Mouse (Mus musculus): ENCODE results near the gene Peak1. TPM values are rescaled to one million over a fixed set of nuclear protein-coding genes. Genes with fewer than 3 reads are reported as not detected.

The Peak1 gene
- polyA plus RNA-seq, 1 experiment = 8.2 TPM

DNA sequence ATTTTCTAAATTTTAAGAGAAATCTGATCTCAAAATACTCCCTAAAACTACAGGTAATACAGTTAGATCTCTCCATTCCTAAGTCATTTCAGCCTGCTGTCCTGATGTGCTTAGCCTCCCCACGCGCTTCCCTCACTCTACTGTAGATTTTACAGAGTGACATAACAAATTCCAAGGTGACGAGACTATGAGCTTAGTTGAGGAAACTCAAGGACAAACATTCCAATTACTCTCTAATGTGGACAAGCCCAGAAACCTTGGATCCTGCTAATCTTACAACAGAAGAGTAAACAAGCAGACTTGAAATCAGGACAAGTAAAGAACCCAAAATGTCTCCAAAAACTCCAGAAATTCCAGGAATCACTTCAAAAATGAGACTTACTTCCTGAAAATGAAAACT, 58.6 kb downstream of the Peak1 start:
- H3K4me3 ChIP-seq (ENCODE audit: extremely low read depth, insufficient read depth, insufficient read length) = no peak overlapping the region
- no peak for DNase-seq (ENCODE audit: low read depth in 1 of 2, low spot score in 2 of 2)
- H3K36me3 ChIP-seq (ENCODE audit: control insufficient read depth, insufficient read depth, low read length) = no peaks in the 10 kb centered on the region
- TF ChIP-seq CTCF (IDR thresholded peaks at IDR 0.05; ENCODE audit: extremely low read depth, insufficient read depth, insufficient read length, insufficient replicate concordance) (no peak), POLR2A (IDR thresholded peaks at IDR 0.05; ENCODE audit: low read depth, low read length) (no peak)
- H3K27me3 ChIP-seq (ENCODE audit: control insufficient read depth, insufficient read depth, low read length) = no peaks in the 10 kb centered on the region
- 92% methylated on average over 3 of the region's 3 CpGs for WGBS
- no peaks in the 10 kb centered on the region; the same call in 1 of the 2 replicates for H3K4me1 ChIP-seq (ENCODE audit: control insufficient read depth, insufficient read depth, insufficient read length)
- no peak overlapping the region for H3K27ac ChIP-seq (ENCODE audit: insufficient read depth, low read length)

DNA sequence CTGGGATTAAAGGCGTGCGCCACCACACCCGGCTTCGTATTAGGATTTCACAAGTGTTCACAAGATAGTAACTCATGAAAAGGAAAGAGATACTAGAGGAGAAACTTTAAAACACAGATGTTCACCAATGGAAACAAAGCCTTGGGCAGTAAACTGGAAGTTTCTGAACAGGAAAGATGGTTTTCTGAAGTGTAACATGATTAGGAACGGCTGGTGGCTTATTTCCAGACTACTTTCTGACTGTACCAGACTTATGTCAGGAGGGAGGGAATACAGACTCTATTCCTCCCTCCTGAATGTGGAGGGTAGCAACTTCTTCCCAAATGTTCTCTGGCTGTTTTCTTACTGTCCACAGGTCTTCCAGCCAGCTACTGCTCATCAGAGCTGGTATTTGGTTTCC, 62.7 kb downstream of the Peak1 start:
- Histone ChIP-seq H3K27me3 (ENCODE audit: control insufficient read depth, insufficient read depth, low read length) (no peaks in the 10 kb centered on the region), H3K27ac (ENCODE audit: insufficient read depth, low read length) (no peak overlapping the region), H3K36me3 (ENCODE audit: control insufficient read depth, insufficient read depth, low read length) (no peaks in the 10 kb centered on the region), H3K4me1 (ENCODE audit: control insufficient read depth, insufficient read depth, insufficient read length) (no peaks in the 10 kb centered on the region; the same call in 1 of the 2 replicates), H3K4me3 (ENCODE audit: extremely low read depth, insufficient read depth, insufficient read length) (no peak overlapping the region)
- no peak for DNase-seq (ENCODE audit: low read depth in 1 of 2, low spot score in 2 of 2)
- WGBS = 96% methylated on average over 5 of the region's 5 CpGs
- no peak for TF ChIP-seq POLR2A (IDR thresholded peaks at IDR 0.05; ENCODE audit: low read depth, low read length)
- TF ChIP-seq CTCF (IDR thresholded peaks at IDR 0.05; ENCODE audit: extremely low read depth, insufficient read depth, insufficient read length, insufficient replicate concordance) = no peak

- Histone ChIP-seq H3K4me1 (ENCODE audit: control insufficient read depth, insufficient read depth, insufficient read length) (no peaks in the 10 kb centered on the region; the same call in 1 of the 2 replicates), H3K27me3 (ENCODE audit: control insufficient read depth, insufficient read depth, low read length) (no peaks in the 10 kb centered on the region), H3K4me3 (ENCODE audit: extremely low read depth, insufficient read depth, insufficient read length) (no peak overlapping the region), H3K27ac (ENCODE audit: insufficient read depth, low read length) (no peak overlapping the region), H3K36me3 (ENCODE audit: control insufficient read depth, insufficient read depth, low read length) (no peaks in the 10 kb centered on the region)
- WGBS = 93% methylated on average over 6 of the region's 6 CpGs
- no peak for DNase-seq (ENCODE audit: low read depth in 1 of 2, low spot score in 2 of 2)
- no peak for TF ChIP-seq CTCF (IDR thresholded peaks at IDR 0.05; ENCODE audit: extremely low read depth, insufficient read depth, insufficient read length, insufficient replicate concordance)
- no peak for TF ChIP-seq POLR2A (IDR thresholded peaks at IDR 0.05; ENCODE audit: low read depth, low read length)
These were observed 71.5 kb downstream of the Peak1 start for GRCm38 (mm10) chr9:56346321-56346720.

- Histone ChIP-seq H3K27ac (ENCODE audit: insufficient read depth, low read length) (no peak overlapping the region), H3K4me3 (ENCODE audit: extremely low read depth, insufficient read depth, insufficient read length) (no peak overlapping the region), H3K4me1 (ENCODE audit: control insufficient read depth, insufficient read depth, insufficient read length) (no peaks in the 10 kb centered on the region), H3K27me3 (ENCODE audit: control insufficient read depth, insufficient read depth, low read length) (no peaks in the 10 kb centered on the region), H3K36me3 (ENCODE audit: control insufficient read depth, insufficient read depth, low read length) (no peaks in the 10 kb centered on the region)
- WGBS = 65% methylated on average over 1 of the region's 1 CpGs
- TF ChIP-seq POLR2A (IDR thresholded peaks at IDR 0.05; ENCODE audit: low read depth, low read length) = no peak
- TF ChIP-seq CTCF (IDR thresholded peaks at IDR 0.05; ENCODE audit: extremely low read depth, insufficient read depth, insufficient read length, insufficient replicate concordance) = no peak
- DNase-seq (ENCODE audit: low read depth in 1 of 2, low spot score in 2 of 2) = no peak
These were observed 78.3 kb downstream of the Peak1 start for GRCm38 (mm10) chr9:56339426-56340195.

DNA sequence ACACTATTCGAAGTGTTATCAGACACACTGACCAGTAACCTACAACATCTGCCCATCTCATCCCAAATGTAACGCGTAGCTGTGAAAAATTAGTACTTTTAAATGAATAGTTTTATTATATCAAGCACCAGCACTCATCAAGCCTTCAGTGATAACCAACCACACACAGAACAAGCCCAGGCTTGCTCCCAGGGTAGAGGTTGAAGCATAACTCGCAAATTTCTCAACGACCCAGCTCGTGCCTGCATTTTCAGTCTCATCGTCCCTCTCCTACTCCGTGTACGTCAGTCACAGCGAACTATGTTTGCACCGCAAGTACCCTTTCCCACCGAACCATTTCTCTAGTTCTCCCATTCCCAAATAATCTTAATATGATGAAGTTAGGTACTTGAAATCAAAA, 83.5 kb downstream of the Peak1 start:
- Histone ChIP-seq H3K27ac (ENCODE audit: insufficient read depth, low read length) (no peak overlapping the region), H3K27me3 (ENCODE audit: control insufficient read depth, insufficient read depth, low read length) (no peaks in the 10 kb centered on the region), H3K4me3 (ENCODE audit: extremely low read depth, insufficient read depth, insufficient read length) (no peak overlapping the region), H3K4me1 (ENCODE audit: control insufficient read depth, insufficient read depth, insufficient read length) (no peaks in the 10 kb centered on the region), H3K36me3 (ENCODE audit: control insufficient read depth, insufficient read depth, low read length) (no peaks in the 10 kb centered on the region)
- no peak for DNase-seq (ENCODE audit: low read depth in 1 of 2, low spot score in 2 of 2)
- 89% methylated on average over 12 of the region's 12 CpGs for WGBS
- TF ChIP-seq CTCF (IDR thresholded peaks at IDR 0.05; ENCODE audit: extremely low read depth, insufficient read depth, insufficient read length, insufficient replicate concordance) = no peak
- no peak for TF ChIP-seq POLR2A (IDR thresholded peaks at IDR 0.05; ENCODE audit: low read depth, low read length)

- Histone ChIP-seq H3K36me3 (ENCODE audit: control insufficient read depth, insufficient read depth, low read length) (no peaks in the 10 kb centered on the region), H3K4me3 (ENCODE audit: extremely low read depth, insufficient read depth, insufficient read length) (no peak overlapping the region), H3K27ac (ENCODE audit: insufficient read depth, low read length) (no peak overlapping the region), H3K4me1 (ENCODE audit: control insufficient read depth, insufficient read depth, insufficient read length) (no peaks in the 10 kb centered on the region), H3K27me3 (ENCODE audit: control insufficient read depth, insufficient read depth, low read length) (no peaks in the 10 kb centered on the region)
- TF ChIP-seq CTCF (IDR thresholded peaks at IDR 0.05; ENCODE audit: extremely low read depth, insufficient read depth, insufficient read length, insufficient replicate concordance) = no peak
- no peak for TF ChIP-seq POLR2A (IDR thresholded peaks at IDR 0.05; ENCODE audit: low read depth, low read length)
- DNase-seq (ENCODE audit: low read depth in 1 of 2, low spot score in 2 of 2) = no peak
These were observed 85.1 kb downstream of the Peak1 start for GRCm38 (mm10) chr9:56332774-56333173.

DNA sequence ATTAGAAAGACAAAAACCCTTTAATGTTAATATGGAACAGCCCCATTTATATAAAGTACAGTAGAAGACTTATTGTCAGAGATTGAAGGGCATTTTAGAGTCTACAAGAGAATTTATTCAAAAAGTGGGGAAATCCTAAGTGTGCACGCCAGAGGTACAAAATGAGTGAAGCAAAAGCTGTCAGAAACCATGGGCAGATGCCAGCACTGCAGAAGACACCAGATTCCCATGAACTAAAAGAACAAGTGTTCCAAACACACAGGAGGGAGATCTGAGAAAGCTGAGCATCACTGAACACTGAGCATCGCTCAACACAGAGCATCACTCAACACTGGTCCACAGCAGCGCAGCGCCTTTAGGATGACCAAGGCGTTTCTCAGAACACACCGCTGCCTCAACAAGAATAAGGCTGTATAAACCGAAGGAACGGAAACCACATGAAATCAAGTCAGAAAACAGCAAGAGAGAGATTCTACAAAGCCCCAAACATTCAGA, 91.3 kb downstream of the Peak1 start:
- WGBS = 81% methylated on average over 8 of the region's 8 CpGs
- H3K27me3 ChIP-seq (ENCODE audit: control insufficient read depth, insufficient read depth, low read length) = no peaks in the 10 kb centered on the region
- no peak for DNase-seq (ENCODE audit: low read depth in 1 of 2, low spot score in 2 of 2)

More for the DNA sequence above, 91.3 kb downstream of the Peak1 start:
- H3K27ac ChIP-seq (ENCODE audit: insufficient read depth, low read length) = no peak overlapping the region
- TF ChIP-seq CTCF (IDR thresholded peaks at IDR 0.05; ENCODE audit: extremely low read depth, insufficient read depth, insufficient read length, insufficient replicate concordance) (no peak), POLR2A (IDR thresholded peaks at IDR 0.05; ENCODE audit: low read depth, low read length) (no peak)
- H3K36me3 ChIP-seq (ENCODE audit: control insufficient read depth, insufficient read depth, low read length) = no peaks in the 10 kb centered on the region
- peaks cover 2% of the 10 kb centered on the region; the same call in 1 of the 2 replicates for H3K4me1 ChIP-seq (ENCODE audit: control insufficient read depth, insufficient read depth, insufficient read length)
- H3K4me3 ChIP-seq (ENCODE audit: extremely low read depth, insufficient read depth, insufficient read length) = no peak overlapping the region
